Mouse (Mus musculus) intestine, postnatal 0 days (tissue): ENCODE measurements around the gene Msl1. TPM values are rescaled to one million over a fixed set of nuclear protein-coding genes. Genes with fewer than 3 reads are reported as not detected.

Experiments
- ATAC-seq: fragments of 200-750 bp; cut with Nextera tagmentation; 2 replicates; pipeline ENCODE4 v1.8.0; 2017; ENCODE audit warnings: mild to moderate bottlenecking, moderate TSS enrichment, moderate library complexity
- H3K27ac ChIP-seq: fragments of 300-500 bp; sonication (generic); 2 replicates; pipeline ENCODE4 v1.5.1; 2014; ENCODE audit warnings: mild to moderate bottlenecking, low read depth, low read length, moderate library complexity
- H3K27me3 ChIP-seq: fragments of 300-500 bp; sonication (generic); replicated peaks from 2 replicates; pipeline ENCODE4 v1.6.1; 2014; ENCODE audit warnings: low read length, mixed read lengths; ENCODE audit not compliant: control insufficient read depth, insufficient read depth
- H3K36me3 ChIP-seq: fragments of 300-500 bp; sonication (generic); 2 replicates; pipeline ENCODE4 v1.6.1; 2014; ENCODE audit warnings: mild to moderate bottlenecking, moderate library complexity; ENCODE audit not compliant: control insufficient read depth, insufficient read depth
- H3K4me1 ChIP-seq: fragments of 300-500 bp; sonication (generic); replicated peaks from 2 replicates; pipeline ENCODE4 v1.6.1; 2014; ENCODE audit warnings: antibody characterized with exemption, low read length, mixed read lengths; ENCODE audit not compliant: control insufficient read depth, insufficient read depth
- H3K4me2 ChIP-seq: fragments of 300-500 bp; sonication (generic); replicated peaks from 2 replicates; pipeline ENCODE4 v1.6.1; 2014; ENCODE audit warnings: low read depth, mild to moderate bottlenecking, moderate library complexity
- H3K4me3 ChIP-seq: fragments of 300-500 bp; sonication (generic); 2 replicates; pipeline ENCODE4 v1.5.1; 2014; ENCODE audit warnings: low read depth, low read length
- H3K9ac ChIP-seq: fragments of 300-500 bp; sonication (generic); 2 replicates; pipeline ENCODE4 v1.6.1; 2014; ENCODE audit warnings: mild to moderate bottlenecking, low read depth, low read length
- H3K9me3 ChIP-seq: fragments of 300-500 bp; sonication (generic); 2 replicates; pipeline ENCODE4 v1.6.1; 2016; ENCODE audit warnings: mixed run types; ENCODE audit not compliant: control insufficient read depth
- CTCF ChIP-seq: sonication (generic); IDR thresholded peaks from 2 replicates; pipeline ENCODE4 v1.5.1; 2016; ENCODE audit warnings: low read depth, mild to moderate bottlenecking, control low read depth, antibody characterized with exemption, moderate library complexity
- WGBS: fragments of 180-500 bp; shearing (Covaris S2); extraction: QIAGEN DNeasy Blood & Tissue Kit; methylation state at CpG from one replicate; pipeline ENCODE4 v1.1.7; 2014; 5-methylcytosine and 5-hydroxymethylcytosine counted together
- polyA plus RNA-seq: library from polyadenylated mRNA; unstranded; fragments of >200 nt; fragmentation: Nextera tagmentation; extraction: Ambion mirVana; gene quantifications from 2 replicates; pipeline ENCODE4 v1.2.1, GENCODE M21; 2015

Msl1 gene
- polyA plus RNA-seq, 1 experiment from 2014 or later = 12.6 TPM

DNA sequence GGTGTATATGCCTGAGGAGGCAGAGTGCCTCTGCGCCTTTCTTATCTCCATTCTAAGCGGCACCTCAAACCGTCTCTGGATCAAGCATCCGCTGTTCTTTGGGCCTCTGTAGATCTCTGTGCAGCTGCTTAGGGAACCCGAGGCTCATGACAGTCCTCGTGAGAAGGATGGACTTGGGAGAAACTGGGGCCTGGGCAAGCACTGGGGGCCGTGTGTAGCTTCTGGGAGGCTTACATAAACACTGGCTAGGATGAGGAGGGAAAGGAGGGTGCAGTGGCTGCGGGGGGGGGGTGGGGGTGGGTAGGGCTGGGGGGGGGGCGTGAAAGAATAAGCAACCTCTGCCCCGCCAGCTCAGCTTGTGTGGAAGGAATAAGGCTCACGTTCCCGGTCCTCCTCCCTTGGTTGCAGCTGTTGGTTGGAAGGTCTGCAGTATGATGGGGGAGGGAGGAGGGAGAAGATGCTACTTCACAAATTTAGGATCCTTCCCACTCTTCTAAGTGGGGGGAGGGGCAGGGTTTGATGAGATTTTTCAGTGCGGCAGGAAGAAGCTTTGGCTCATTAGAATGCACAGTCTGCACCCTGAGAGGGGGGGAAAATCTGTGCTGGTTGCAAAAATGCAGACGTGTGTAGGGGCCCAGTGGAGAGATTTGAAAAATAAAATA is 13.3 kb upstream of the Msl1 start:
- ATAC-seq = no peak
- no peak for TF ChIP-seq CTCF
- Histone ChIP-seq H3K27me3 (no peaks in the 10 kb centered on the region), H3K27ac (peak overlapping the region; percentile 42), H3K4me1 (peaks cover 24% of the 10 kb centered on the region), H3K9ac (0 out of 2 replicates have a peak overlapping the region, but pooled peaks have one; percentile 17), H3K36me3 (no peaks in the 10 kb centered on the region), H3K4me3 (no peak overlapping the region), H3K4me2 (no peak overlapping the region), H3K9me3 (no peaks in the 10 kb centered on the region)
- 39% methylated on average over 13 of the region's 14 CpGs for WGBS

DNA sequence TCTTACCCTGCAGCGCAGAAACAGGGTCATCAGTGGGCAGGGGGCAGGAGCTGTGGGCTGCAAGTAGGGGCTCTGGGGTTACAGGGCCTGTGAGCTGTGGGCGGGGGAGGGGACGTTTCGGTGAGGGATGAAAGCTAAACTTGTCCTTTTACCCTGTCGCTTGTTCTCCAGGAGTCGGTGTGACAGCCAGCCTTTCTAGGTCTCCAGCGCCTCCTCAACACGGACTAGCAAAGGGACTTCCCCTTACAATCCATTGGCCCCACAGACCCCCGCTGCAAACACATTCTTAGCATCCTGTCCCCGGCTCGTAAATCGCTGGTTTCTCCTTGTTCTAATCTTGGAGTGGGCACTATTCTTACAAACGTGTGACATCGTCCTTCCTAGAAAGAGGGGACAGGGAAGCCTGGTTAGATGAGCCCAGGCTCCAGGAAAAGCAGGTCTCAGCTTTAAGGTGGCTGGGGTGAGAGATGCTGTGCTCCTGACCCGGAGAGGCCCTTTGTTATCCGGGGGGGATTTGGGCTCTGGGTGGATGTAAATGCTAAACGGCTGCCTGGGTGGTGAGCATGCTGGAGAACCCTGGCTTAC is 12.6 kb upstream of the Msl1 start:
- ATAC-seq = no peak

DNA sequence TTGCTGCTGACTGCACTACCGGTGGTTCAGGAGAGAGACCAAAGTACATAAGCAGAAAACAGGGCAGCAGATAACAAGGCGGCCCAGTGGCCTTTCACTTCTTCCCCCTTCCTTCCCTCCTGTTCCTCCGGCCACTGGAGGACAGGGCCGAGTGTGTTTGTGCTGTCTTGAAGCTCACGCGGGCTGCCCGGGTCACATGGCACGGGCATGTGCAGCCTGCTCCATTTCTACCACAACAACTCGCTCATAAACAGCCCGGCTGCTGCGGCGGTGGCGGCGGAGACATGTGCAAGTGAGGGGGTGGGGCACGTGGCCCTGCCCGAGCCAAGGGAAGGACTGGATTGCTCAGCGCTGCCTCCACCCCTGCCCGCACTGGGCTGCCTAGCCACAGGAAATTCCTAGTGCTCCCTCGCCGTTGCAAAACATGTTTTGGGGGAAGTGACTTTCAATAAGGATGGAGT is 12.1 kb upstream of the Msl1 start:
- Histone ChIP-seq H3K27ac (peak overlapping the region; percentile 88), H3K4me2 (peak overlapping the region; percentile 56), H3K4me3 (peak overlapping the region; percentile 11; the same call in 1 of the 2 replicates), H3K27me3 (no peaks in the 10 kb centered on the region), H3K36me3 (no peaks in the 10 kb centered on the region), H3K9me3 (no peaks in the 10 kb centered on the region), H3K4me1 (peaks cover 22% of the 10 kb centered on the region), H3K9ac (peak overlapping the region; percentile 22; the same call in 1 of the 2 replicates)
- peak; percentile 87 for ATAC-seq
- 0% methylated on average over 20 of the region's 20 CpGs for WGBS
- TF ChIP-seq CTCF = peak; percentile 27

More for the DNA sequence above, 12.6 kb upstream of the Msl1 start:
- Histone ChIP-seq H3K36me3 (no peaks in the 10 kb centered on the region), H3K27me3 (no peaks in the 10 kb centered on the region), H3K27ac (peak overlapping the region; percentile 88), H3K9me3 (no peaks in the 10 kb centered on the region), H3K9ac (peak overlapping the region; percentile 48), H3K4me3 (peak overlapping the region; percentile 1; the same call in 1 of the 2 replicates), H3K4me1 (peaks cover 22% of the 10 kb centered on the region), H3K4me2 (peak overlapping the region; percentile 56)
- 7% methylated on average over 17 of the region's 17 CpGs for WGBS
- no peak for TF ChIP-seq CTCF

DNA sequence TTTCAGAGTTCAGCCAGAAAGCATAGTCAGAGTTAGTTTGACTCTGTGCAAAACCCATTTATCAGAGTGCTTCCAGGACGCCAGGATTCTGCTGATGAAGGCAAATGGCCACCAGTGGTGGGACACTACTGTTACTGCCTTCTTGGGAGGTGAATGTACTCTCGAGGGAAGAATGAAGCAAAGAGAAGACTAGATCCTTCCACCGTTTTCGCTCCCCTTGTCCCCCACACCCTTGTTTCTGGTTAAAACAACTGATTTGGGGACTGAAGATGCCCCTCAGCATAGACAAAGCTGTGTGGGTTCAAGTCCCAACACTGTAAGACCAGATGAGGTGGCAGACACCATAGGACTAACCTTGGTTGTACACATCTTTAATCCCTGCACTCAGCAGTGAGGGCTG is 11.2 kb upstream of the Msl1 start:
- H3K4me3 ChIP-seq = no peak overlapping the region
- no peaks in the 10 kb centered on the region for H3K36me3 ChIP-seq
- H3K9me3 ChIP-seq = no peaks in the 10 kb centered on the region
- ATAC-seq = no peak
- H3K27ac ChIP-seq = peak overlapping the region; percentile 88
- no peak overlapping the region for H3K4me2 ChIP-seq
- peaks cover 22% of the 10 kb centered on the region for H3K4me1 ChIP-seq
- TF ChIP-seq CTCF = no peak
- no peaks in the 10 kb centered on the region for H3K27me3 ChIP-seq
- 69% methylated on average over 4 of the region's 4 CpGs for WGBS
- H3K9ac ChIP-seq = peak overlapping the region; percentile 22; the same call in 1 of the 2 replicates

DNA sequence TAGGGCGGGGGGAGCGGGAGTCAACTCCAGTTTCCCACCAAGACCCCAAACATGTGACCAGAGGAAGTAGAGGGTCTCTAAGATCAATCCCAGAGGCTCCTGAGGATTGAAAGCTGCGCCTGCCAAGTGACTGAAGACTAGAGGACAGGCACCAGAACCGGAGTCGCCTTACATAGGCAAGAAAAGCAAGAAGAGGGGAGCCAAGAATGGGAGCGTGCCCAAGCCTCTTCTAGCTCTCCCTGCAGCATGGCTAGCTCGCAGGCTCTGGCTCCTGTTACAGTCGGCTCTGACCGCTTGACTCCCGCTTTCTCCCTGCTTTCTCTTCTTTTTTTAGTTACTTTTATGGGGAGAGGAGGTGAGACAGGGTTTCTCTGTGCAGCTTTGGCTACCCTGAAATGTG is 10.1 kb upstream of the Msl1 start:
- H3K9ac ChIP-seq = no peak overlapping the region

DNA sequence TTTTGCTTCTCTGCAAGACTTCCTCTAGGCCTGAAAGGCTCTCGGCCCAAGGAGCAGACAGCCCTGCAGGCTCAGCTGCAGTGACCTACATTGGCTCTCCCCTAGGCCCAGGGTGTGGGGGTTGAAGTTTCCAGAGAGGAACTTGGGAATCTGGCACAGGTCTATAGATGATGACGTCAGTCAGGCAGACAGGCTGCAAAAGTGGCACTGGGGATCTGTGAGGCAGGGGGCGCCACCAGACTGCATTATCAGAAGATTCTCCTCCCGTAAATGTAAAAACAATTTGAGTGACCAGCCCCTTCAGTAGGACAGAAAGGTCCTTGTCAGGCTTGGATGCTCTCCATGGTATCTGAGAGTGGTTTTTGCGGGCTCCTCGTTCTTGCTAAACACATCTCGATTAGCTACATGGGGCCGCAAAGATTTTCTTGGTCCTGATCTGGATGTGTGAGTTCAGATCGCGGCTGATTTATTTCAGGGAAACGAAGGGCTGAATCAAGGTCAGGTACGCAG is 9.5 kb upstream of the Msl1 start:
- Histone ChIP-seq H3K9me3 (no peaks in the 10 kb centered on the region), H3K4me2 (peak overlapping the region; percentile 49), H3K27me3 (no peaks in the 10 kb centered on the region), H3K4me1 (peaks cover 22% of the 10 kb centered on the region), H3K27ac (peak overlapping the region; percentile 88), H3K36me3 (no peaks in the 10 kb centered on the region), H3K9ac (no peak overlapping the region), H3K4me3 (no peak overlapping the region)
- ATAC-seq = no peak
- peak; percentile 77 for TF ChIP-seq CTCF
- WGBS = 13% methylated on average over 12 of the region's 12 CpGs

More for the DNA sequence above, 10.1 kb upstream of the Msl1 start:
- H3K4me1 ChIP-seq = peaks cover 22% of the 10 kb centered on the region
- ATAC-seq = no peak
- H3K4me3 ChIP-seq = no peak overlapping the region
- no peak for TF ChIP-seq CTCF
- no peaks in the 10 kb centered on the region for H3K27me3 ChIP-seq
- H3K36me3 ChIP-seq = no peaks in the 10 kb centered on the region
- no peaks in the 10 kb centered on the region for H3K9me3 ChIP-seq
- H3K4me2 ChIP-seq = 0 out of 2 replicates have a peak overlapping the region, but pooled peaks have one; percentile 49
- WGBS = 60% methylated on average over 10 of the region's 10 CpGs
- H3K27ac ChIP-seq = peak overlapping the region; percentile 88; the same call in 1 of the 2 replicates
